ENCODE assay signal across 20 mouse cellular contexts in the genomic region with DNA sequence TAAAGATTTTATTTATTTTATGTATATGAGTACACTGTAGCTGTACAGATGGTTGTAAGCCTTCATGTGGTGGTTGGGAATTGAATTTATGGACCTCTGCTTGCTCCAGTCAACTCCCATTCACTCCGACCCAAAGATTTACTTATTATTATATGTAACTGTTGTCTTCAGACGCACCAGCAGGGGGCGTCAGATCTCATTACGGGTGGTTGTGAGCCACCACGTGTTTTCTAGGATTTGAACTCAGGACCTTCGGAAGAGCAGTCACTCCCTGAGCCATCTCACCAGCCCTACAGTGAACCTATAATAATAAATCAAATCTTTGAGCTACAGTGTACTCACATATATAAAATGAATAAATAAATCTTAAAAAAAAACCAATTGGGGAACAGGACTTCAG. TPM values are rescaled to one million over a fixed set of nuclear protein-coding genes. Genes with fewer than 3 reads are reported as not detected.
DNase-seq lines count a peak whose midpoint lies in the region; ATAC-seq and TF ChIP-seq lines count a peak whose summit lies in the region.
"Had no signal": no experiment of that assay in that cellular context is flagged by ENCODE, and none has a peak within 500 bp of the region (broad histone marks: within the 10 kb centered on the region; RNA-seq: fewer than 3 reads in every experiment).

No protein-coding gene starts in this region.

- no peak for ATAC-seq in inflammation-experienced regulatory T-cells, adult 6 months

- DNase-seq in left cerebral cortex, adult 2 months (ENCODE audit: extremely low spot score in 1 of 2, low spot score in 2 of 2), result no peak
- DNase-seq in left cerebral cortex, adult 18-20 months (ENCODE audit: low spot score in 2 of 2), result no peak
- DNase-seq in thymus, postnatal 4 days, result peak; percentile 56
- no peak for DNase-seq in thymus, postnatal 10 days (ENCODE audit: low spot score in 2 of 2)
- peak; percentile 20 for DNase-seq in T-cell, adult 2 months (ENCODE audit: low spot score)
- DNase-seq in neural tube, embryonic 10.5 days (ENCODE audit: extremely low spot score, low spot score), result no peak
- DNase-seq: adrenal gland, adult 2 months; cerebellum, postnatal 10 days; heart, postnatal 36 days; spleen, adult 18-20 months; thymus, adult 2 months had no signal

- no peak overlapping the region for H3K4me3 ChIP-seq in left cerebral cortex, adult 2 months
- H3K4me3 ChIP-seq: embryonic facial prominence, embryonic 10.5 days; liver, embryonic 15.5 days; myocyte had no signal

- intact Hi-C loops in left cerebral cortex, adult 2 months (cut with DNase I), result loop anchor here (2.0 to 5.0 kb wide), 2 partner anchors 59 to 135 kb away; no protein-coding TSS in a partner anchor

- peak; percentile 20; the same call in 1 of the 2 replicates for TF ChIP-seq CTCF in left cerebral cortex, adult 2 months (IDR thresholded peaks at IDR 0.05)

- H3K27ac ChIP-seq in left cerebral cortex, adult 2 months, result no peak overlapping the region
- H3K27ac ChIP-seq: embryonic facial prominence, embryonic 10.5 days; liver, embryonic 15.5 days had no signal

RNA-seq across cellular contexts. Expression of gene Zfp213, which starts 8.0 kb away (rescaled TPM):
- 1 to 10 TPM; 6.8 TPM for total RNA-seq in left cerebral cortex, adult 2 months (2021)
- 1 to 10 TPM; 6.8 to 7.1 TPM for total RNA-seq in left cerebral cortex, adult 18-20 months (2021)
- 1 to 10 TPM; 4.0 to 5.5 (median 4.8) TPM for polyA plus RNA-seq in inflammation-experienced regulatory T-cells, adult 6 months (2017; shearing (Covaris generic))

RNA-seq across cellular contexts. Expression of gene Zfp13, which starts 27.2 kb away (rescaled TPM):
- total RNA-seq in left cerebral cortex, adult 2 months (2021), result 10 to 100 TPM; 24.7 to 32.0 TPM
- total RNA-seq in left cerebral cortex, adult 18-20 months (2021), result 10 to 100 TPM; 27.5 to 29.7 TPM
- polyA plus RNA-seq in inflammation-experienced regulatory T-cells, adult 6 months (2017; shearing (Covaris generic)), result under 1 TPM in 1 of 3 experiments, not detected in 2; 0.71 TPM
- total RNA-seq: megakaryocyte-erythroid progenitor cell, adult 5-6 weeks had no signal

RNA-seq across cellular contexts. Expression of gene Zscan10, which starts 28.6 kb away (rescaled TPM):
- total RNA-seq in left cerebral cortex, adult 2 months (2021), result not detected
- not detected for total RNA-seq in left cerebral cortex, adult 18-20 months (2021)
- polyA plus RNA-seq in inflammation-experienced regulatory T-cells, adult 6 months (2017; shearing (Covaris generic)), result 1 to 10 TPM in 2 of 3 experiments, under 1 TPM in 1; 0.73 to 3.1 (median 1.2) TPM
- total RNA-seq: adrenal gland, adult 2 months; granulocyte monocyte progenitor cell, adult 5-6 weeks; heart, postnatal 36 days; layer of hippocampus, adult 8-10 months; left cerebral cortex, postnatal 14 days; megakaryocyte-erythroid progenitor cell, adult 5-6 weeks had no signal
- polyA plus RNA-seq: adrenal gland, adult 2 months; intestine, embryonic 16.5 days; liver, embryonic 15.5 days had no signal

Comparison
In these comparisons a context has a peak if more than half of its experiments do, and no peak if none do; other contexts are left out.
1. DNase-seq: peak in thymus, postnatal 4 days (single experiment) and T-cell, adult 2 months (single experiment); none in left cerebral cortex, adult 2 months (0 of 2), left cerebral cortex, adult 18-20 months (0 of 2), thymus, postnatal 10 days (0 of 2) and neural tube, embryonic 10.5 days (single experiment).